Mouse (Mus musculus): ENCODE results near the gene Olfr12.
A peak's percentile ranks its signal among the peaks of the same experiment; 100 is the strongest.

Olfr12 gene

GRCm38 (mm10) chr1:92617488-92617887, at the start of gene Olfr12:
TSS of gene Olfr12 (plus strand) at chr1:92617788.
- no peak for DNase-seq (ENCODE audit: low spot score in 2 of 2)

- DNase-seq (ENCODE audit: low spot score in 2 of 2) = no peak
Observed at GRCm38 (mm10) chr1:92571022-92571421, 46.6 kb upstream of the Olfr12 start, which contains the start of gene Olfr1413. TSS of gene Olfr1413 (plus strand) at chr1:92571322.

GRCm38 (mm10) chr1:92585479-92585878, 32.1 kb upstream of the Olfr12 start, which contains the start of gene Olfr1412:
TSS of gene Olfr1412 (plus strand) at chr1:92585779.
- DNase-seq (ENCODE audit: low spot score in 2 of 2) = no peak

GRCm38 (mm10) chr1:92594111-92594510, 23.5 kb upstream of the Olfr12 start, which contains the start of gene Olfr1411:
TSS of gene Olfr1411 (plus strand) at chr1:92594411.
- DNase-seq (ENCODE audit: low spot score in 2 of 2) = no peak

GRCm38 (mm10) chr1:92596019-92596418, 21.6 kb upstream of the Olfr12 start:
- no peak for DNase-seq (ENCODE audit: low spot score in 2 of 2)

GRCm38 (mm10) chr1:92605482-92605881, 12.1 kb upstream of the Olfr12 start, which contains the start of gene Olfr1410:
TSS of gene Olfr1410 (plus strand) at chr1:92605782.
- no peak for DNase-seq (ENCODE audit: low spot score in 2 of 2)

GRCm38 (mm10) chr1:92607711-92608110, 9.9 kb upstream of the Olfr12 start:
- DNase-seq (ENCODE audit: low spot score in 2 of 2) = no peak

GRCm38 (mm10) chr1:92611008-92611407, 6.6 kb upstream of the Olfr12 start:
- DNase-seq (ENCODE audit: low spot score in 2 of 2) = peak in 1 of 2 experiments; percentile 67

- DNase-seq (ENCODE audit: low spot score in 2 of 2) = no peak
Observed at GRCm38 (mm10) chr1:92613175-92613574, 4.4 kb upstream of the Olfr12 start.

- DNase-seq (ENCODE audit: low spot score in 2 of 2) = peak in 1 of 2 experiments; percentile 30
Observed at GRCm38 (mm10) chr1:92614516-92614915, 3.1 kb upstream of the Olfr12 start.

GRCm38 (mm10) chr1:92616046-92616445, 1.5 kb upstream of the Olfr12 start:
- DNase-seq (ENCODE audit: low spot score in 2 of 2) = no peak

- no peak for DNase-seq (ENCODE audit: low spot score in 2 of 2)
Observed at GRCm38 (mm10) chr1:92618360-92618759, 772 bp downstream of the Olfr12 start.

GRCm38 (mm10) chr1:92628227-92628626, 10.6 kb downstream of the Olfr12 start:
- DNase-seq (ENCODE audit: low spot score in 2 of 2) = no peak

GRCm38 (mm10) chr1:92632196-92632595, 14.6 kb downstream of the Olfr12 start:
- no peak for DNase-seq (ENCODE audit: low spot score in 2 of 2)

- DNase-seq (ENCODE audit: low spot score in 2 of 2) = no peak
Observed at GRCm38 (mm10) chr1:92632948-92633347, 15.4 kb downstream of the Olfr12 start.

- DNase-seq (ENCODE audit: low spot score in 2 of 2) = no peak
Observed at GRCm38 (mm10) chr1:92633726-92634125, 16.1 kb downstream of the Olfr12 start.

GRCm38 (mm10) chr1:92634569-92634968, 17.0 kb downstream of the Olfr12 start:
- no peak for DNase-seq (ENCODE audit: low spot score in 2 of 2)

- no peak for DNase-seq (ENCODE audit: low spot score in 2 of 2)
Observed at GRCm38 (mm10) chr1:92634976-92635599, 17.5 kb downstream of the Olfr12 start.

- DNase-seq (ENCODE audit: low spot score in 2 of 2) = no peak
Observed at GRCm38 (mm10) chr1:92636015-92636414, 18.4 kb downstream of the Olfr12 start.

GRCm38 (mm10) chr1:92636676-92637075, 19.1 kb downstream of the Olfr12 start:
- no peak for DNase-seq (ENCODE audit: low spot score in 2 of 2)

- no peak for DNase-seq (ENCODE audit: low spot score in 2 of 2)
Observed at GRCm38 (mm10) chr1:92637501-92638172, 20.0 kb downstream of the Olfr12 start.

GRCm38 (mm10) chr1:92638181-92638580, 20.6 kb downstream of the Olfr12 start:
- peak; percentile 54 to 77 for DNase-seq (ENCODE audit: low spot score in 2 of 2)

- no peak for DNase-seq (ENCODE audit: low spot score in 2 of 2)
Observed at GRCm38 (mm10) chr1:92638736-92639135, 21.1 kb downstream of the Olfr12 start.
